Mouse (Mus musculus): ENCODE measurements around the gene Hspb2. TPM values are rescaled to one million over a fixed set of nuclear protein-coding genes. Genes with fewer than 3 reads are reported as not detected.
A peak's percentile ranks its signal among the peaks of the same experiment; 100 is the strongest.

Hspb2 gene
- total RNA-seq (2021): 100 to 1,000 TPM; 130 to 134 TPM
- long read RNA-seq, experiment 1, transcript Hspb2-201 (2 exons, 773 nt): major isoform, 120 of 125 reads
- long read RNA-seq, experiment 1, partial matches to known transcripts: 0 of 125 reads
- long read RNA-seq, experiment 1, other reads (novel, unspliced or antisense): 5 of 125 reads
- long read RNA-seq, experiment 2, transcript Hspb2-201 (2 exons, 773 nt): major isoform, 91 of 109 reads
- long read RNA-seq, experiment 2, partial matches to known transcripts: 0 of 109 reads
- long read RNA-seq, experiment 2, other reads (novel, unspliced or antisense): 14 of 109 reads

- intact Hi-C loops (cut with DNase I; ENCODE audit: low total_unique reads): no loop called here
- peak; percentile 64 for DNase-seq
Measured at GRCm38 (mm10) chr9:50752054-50752602, at the start of gene Hspb2. Gene Hspb2, minus strand, starts transcription at chr9:50752354.

DNA sequence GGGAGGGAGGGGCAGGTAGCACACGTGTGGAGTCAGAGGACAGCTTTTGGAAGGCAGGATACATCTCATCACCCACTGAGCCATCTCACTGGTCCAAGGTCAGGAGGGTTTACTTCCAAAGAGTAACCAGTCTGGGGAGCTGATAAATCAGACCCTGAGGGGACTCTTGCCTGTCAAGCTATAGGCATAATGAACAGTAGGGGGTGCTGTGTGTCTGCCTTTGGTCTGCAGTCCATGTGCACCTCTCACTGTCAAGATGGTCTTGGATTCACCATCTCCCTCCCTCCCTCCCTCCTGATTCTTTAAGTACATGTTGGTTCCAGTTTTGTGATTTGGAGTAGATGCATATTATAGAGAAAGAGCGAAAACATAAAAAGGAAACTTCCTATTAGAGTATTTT lies 48.8 kb upstream of the Hspb2 start:
- intact Hi-C loops (cut with DNase I; ENCODE audit: low total_unique reads): no loop called here
- peak; percentile 27 for DNase-seq

DNA sequence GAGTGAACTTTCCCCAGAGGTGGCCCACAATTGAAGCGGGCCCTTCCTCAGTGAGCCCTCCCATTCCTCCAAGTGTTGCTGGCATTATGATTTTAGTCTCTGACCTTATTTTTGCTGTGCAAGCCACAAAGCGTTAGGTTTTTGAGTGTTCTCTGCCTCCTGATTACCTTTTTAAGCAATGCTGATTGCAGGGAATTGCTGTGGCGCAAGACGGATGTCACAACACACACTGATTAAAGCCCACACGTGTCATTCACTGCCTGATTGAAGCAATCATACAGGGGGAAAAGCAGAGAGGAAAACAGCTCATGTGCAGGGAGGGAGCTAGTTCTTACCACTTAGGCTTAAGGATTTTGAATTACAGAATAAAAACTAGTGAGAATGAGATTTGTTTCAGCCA lies 46.2 kb upstream of the Hspb2 start:
- no peak for DNase-seq
- intact Hi-C loops (cut with DNase I; ENCODE audit: low total_unique reads): loop anchor here (10.0 kb wide), 1 partner anchor 356 kb away; no protein-coding TSS in a partner anchor

- intact Hi-C loops (cut with DNase I; ENCODE audit: low total_unique reads): loop anchor here (10.0 kb wide), 1 partner anchor 357 kb away; no protein-coding TSS in a partner anchor
- DNase-seq: no peak
Measured at GRCm38 (mm10) chr9:50797641-50798040, 45.5 kb upstream of the Hspb2 start.

- intact Hi-C loops (cut with DNase I; ENCODE audit: low total_unique reads): loop anchor here (10.0 kb wide), 1 partner anchor 358 kb away; no protein-coding TSS in a partner anchor
- DNase-seq: no peak
Measured at GRCm38 (mm10) chr9:50796776-50797175, 44.6 kb upstream of the Hspb2 start.

- no peak for DNase-seq
- intact Hi-C loops (cut with DNase I; ENCODE audit: low total_unique reads): loop anchor here (10.0 kb wide), 1 partner anchor 360 kb away; no protein-coding TSS in a partner anchor
Measured at GRCm38 (mm10) chr9:50795266-50795665, 43.1 kb upstream of the Hspb2 start.

DNA sequence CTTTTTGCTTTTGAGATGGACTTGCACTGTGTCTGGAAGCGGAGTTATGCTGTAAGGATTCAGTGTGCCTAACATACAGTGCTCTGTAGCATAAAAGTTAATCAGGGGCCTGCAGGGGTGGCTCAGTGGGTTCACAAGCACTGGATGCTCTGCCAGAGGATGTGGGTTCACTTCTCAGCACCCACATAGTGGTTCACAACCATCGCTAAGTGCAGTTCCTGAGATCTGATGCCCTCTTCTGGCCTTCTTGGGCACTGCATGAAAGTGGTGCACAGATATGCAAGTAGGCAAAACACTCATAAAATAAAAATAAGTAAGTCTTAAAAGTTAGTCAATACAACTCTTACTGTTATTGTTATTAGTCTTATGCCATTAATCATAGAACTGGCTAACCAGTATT lies 30.0 kb upstream of the Hspb2 start:
- intact Hi-C loops (cut with DNase I; ENCODE audit: low total_unique reads): no loop called here
- DNase-seq: no peak

DNA sequence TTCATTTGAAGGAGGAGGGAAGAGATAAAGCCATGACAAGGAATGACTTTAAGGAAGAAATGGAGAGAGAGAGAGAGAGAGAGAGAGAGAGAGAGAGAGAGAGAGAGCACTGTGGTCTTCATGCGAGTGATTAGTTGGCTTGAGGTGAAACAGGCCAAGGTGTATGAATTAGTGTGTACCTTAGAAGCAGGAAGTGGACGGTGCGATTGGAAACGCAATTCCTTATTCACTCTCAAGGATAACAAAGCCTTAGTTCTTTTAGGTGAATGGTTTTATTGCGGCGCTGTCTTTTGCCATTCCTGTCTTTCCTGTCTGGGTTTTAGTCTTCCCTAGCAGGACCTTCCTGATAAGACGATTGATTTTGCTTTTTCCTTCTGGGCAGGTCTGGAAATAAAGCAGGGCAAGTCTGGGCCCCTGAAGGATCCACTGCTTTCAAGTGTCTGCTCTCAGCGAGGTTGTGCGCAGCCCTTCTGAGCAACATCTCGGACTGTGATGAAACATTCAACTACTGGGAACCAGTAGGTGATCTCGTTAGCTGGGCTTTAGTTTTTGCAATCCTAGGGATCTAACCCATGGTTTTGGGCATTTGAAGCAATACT lies 24.1 kb upstream of the Hspb2 start:
- no peak for DNase-seq
- intact Hi-C loops (cut with DNase I; ENCODE audit: low total_unique reads): no loop called here

- DNase-seq: no peak
- intact Hi-C loops (cut with DNase I; ENCODE audit: low total_unique reads): no loop called here
Measured at GRCm38 (mm10) chr9:50775662-50776126, 23.5 kb upstream of the Hspb2 start.

- intact Hi-C loops (cut with DNase I; ENCODE audit: low total_unique reads): no loop called here
- DNase-seq: peak; percentile 84
Measured at GRCm38 (mm10) chr9:50774991-50775612, 22.9 kb upstream of the Hspb2 start, which contains the start of the genes Alg9 and 1110032A03Rik. Gene Alg9, plus strand, starts transcription at chr9:50775019. Gene 1110032A03Rik, minus strand, starts transcription at chr9:50775520.

- intact Hi-C loops (cut with DNase I; ENCODE audit: low total_unique reads): no loop called here
- no peak for DNase-seq
Measured at GRCm38 (mm10) chr9:50774026-50774462, 21.9 kb upstream of the Hspb2 start.

- no peak for DNase-seq
Measured at GRCm38 (mm10) chr9:50770011-50770410, 17.9 kb upstream of the Hspb2 start.

DNA sequence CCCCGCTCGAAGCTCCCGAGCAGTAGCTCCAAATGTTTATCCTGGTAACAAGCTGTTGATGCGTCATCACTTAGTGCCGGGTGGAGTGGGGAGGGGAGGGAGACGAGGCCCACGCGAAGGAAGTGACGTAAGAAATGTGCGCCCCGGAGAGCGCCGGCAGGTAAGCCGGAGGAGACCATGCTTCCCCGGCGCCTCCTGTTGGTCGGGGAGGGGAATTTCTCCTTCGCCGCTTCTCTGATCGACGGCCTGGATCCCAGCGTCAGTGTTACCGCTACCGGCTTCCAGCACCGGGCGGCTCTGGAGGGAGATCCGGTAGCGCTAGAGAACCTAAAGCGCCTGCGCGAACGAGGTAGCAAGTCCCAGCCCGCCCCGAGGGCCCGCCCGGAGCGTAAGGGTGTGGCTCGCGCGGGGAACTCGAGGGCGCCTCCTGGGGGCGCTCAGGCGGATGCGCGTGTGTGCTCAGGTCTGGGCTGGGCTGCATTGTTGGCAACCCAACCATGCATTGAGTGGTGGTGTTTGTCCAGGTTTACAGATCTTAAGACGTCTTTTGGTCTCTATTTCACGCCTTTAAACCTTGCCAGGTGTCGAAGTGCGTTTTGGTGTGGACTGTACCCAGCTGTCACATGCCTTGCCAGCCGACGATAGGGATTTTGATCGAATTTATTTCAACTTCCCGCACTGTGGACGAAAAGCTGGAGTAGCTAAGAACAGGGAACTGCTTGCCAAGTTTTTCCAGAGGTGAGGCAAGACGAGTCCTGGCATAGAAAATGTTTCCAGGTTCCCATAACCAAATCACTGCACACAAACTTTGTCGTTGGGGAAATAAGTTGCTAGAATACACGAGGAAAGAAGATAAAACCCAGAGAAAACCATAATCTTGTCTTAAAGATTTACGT lies 16.2 kb upstream of the Hspb2 start, which contains the start of gene Fdxacb1:
TSS of gene Fdxacb1 (plus strand) at position 130 of the 896 bp plus-strand sequence.
- DNase-seq: peak; percentile 97
- intact Hi-C loops (cut with DNase I; ENCODE audit: low total_unique reads): loop anchor here (10.0 kb wide), 1 partner anchor 54 kb away; no protein-coding TSS in a partner anchor

More at GRCm38 (mm10) chr9:50770011-50770410, 17.9 kb upstream of the Hspb2 start:
- intact Hi-C loops (cut with DNase I; ENCODE audit: low total_unique reads): no loop called here

- intact Hi-C loops (cut with DNase I; ENCODE audit: low total_unique reads): loop anchor here (10.0 kb wide), 1 partner anchor 53 kb away; no protein-coding TSS in a partner anchor
- no peak for DNase-seq
Measured at GRCm38 (mm10) chr9:50767531-50768106, 15.5 kb upstream of the Hspb2 start.

DNA sequence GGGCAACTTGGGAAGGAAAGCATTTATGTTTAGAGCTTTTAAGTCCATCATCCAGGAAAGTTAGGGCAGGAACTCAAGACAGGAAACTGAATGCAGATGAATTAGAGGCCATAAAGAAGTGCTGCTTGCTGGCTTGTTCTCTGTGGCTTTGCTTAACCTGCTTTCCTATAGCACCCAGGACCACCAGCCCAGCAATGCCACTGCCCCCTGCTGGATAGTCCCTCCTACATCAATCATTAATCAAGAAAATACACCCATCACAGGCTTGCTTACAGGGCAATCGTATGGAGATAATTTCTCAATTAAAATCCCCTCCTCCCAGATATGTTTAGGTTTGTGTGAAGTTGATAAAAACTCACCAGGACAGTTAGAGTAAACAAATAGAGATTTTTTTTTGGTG lies 11.2 kb upstream of the Hspb2 start:
- intact Hi-C loops (cut with DNase I; ENCODE audit: low total_unique reads): loop anchor here (10.0 kb wide), 1 partner anchor 49 kb away; no protein-coding TSS in a partner anchor
- DNase-seq: no peak

GRCm38 (mm10) chr9:50761520-50762243 lies 9.5 kb upstream of the Hspb2 start:
- intact Hi-C loops (cut with DNase I; ENCODE audit: low total_unique reads): loop anchor here (10.0 kb wide), 1 partner anchor 47 kb away; no protein-coding TSS in a partner anchor
- no peak for DNase-seq

DNA sequence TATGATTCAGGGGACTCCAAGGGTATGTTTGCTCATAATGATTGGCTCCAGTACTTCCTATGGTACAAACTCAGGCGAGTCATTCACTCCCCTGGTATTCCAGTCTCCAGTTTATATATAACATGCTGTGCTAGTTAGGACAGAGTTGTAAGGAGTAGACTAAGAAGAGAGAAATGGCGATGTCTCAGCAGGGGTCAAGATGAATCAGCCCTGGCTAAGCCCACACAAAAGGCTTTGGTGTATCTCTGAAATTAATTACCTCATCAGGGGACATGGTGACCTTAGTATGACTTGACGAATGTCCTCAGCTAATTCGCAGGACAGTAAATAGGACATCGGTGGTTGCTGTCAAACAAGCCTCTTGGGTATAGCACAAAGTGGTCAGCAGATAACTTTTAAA lies 4.6 kb upstream of the Hspb2 start:
- no peak for DNase-seq
- intact Hi-C loops (cut with DNase I; ENCODE audit: low total_unique reads): no loop called here

- no peak for DNase-seq
- intact Hi-C loops (cut with DNase I; ENCODE audit: low total_unique reads): no loop called here
Measured at GRCm38 (mm10) chr9:50753947-50754346, 1.8 kb upstream of the Hspb2 start.
